Mouse (Mus musculus): Measurements from ENCODE around the gene Hist1h1e.
"Not testable (repeated sequence)": the region's sequence is repeated elsewhere in the genome, so short reads cannot be mapped to it uniquely, and the experiment has no call there.

The Hist1h1e gene

DNA sequence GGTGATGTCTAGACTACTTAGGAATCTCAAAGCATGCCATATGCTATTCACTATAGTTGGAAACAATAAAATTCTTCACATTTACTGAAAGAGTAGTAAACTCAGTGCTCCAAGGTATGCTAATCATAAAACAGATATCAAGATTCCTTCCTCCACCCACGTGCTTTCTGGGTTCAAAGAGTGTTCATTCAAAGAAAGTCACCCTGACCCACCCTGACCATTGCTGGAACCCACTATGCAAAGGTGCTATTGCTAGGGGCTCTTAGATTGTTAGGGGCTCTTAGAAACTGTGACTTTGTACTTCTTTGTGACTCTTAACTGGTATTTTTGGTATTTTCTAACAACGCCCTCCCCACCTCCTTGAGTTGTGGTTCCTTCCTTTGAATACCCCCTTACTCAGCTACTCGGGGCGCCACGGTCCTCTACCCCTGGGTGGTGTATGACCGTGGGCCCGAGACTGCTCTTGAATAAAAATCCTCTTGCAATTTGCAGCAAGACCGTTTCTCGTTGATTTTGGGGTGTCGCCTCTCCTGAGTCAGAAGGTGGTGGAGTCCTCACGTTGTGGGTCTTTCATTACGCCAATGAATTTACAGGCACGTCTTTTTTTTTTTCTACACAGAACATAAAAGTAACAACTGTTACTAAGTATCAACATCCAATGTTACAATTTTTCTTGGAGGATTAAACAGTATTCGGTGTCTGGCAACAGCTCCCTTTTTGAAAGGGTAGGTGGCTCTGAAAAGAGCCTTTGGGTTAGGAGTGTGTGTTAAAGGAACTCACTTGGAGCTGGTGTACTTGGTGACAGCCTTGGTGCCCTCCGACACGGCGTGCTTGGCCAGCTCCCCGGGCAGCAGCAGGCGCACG, 49.1 kb downstream of the Hist1h1e start:
- DNase-seq (ENCODE audit: low read depth, low spot score): not testable (repeated sequence)

DNA sequence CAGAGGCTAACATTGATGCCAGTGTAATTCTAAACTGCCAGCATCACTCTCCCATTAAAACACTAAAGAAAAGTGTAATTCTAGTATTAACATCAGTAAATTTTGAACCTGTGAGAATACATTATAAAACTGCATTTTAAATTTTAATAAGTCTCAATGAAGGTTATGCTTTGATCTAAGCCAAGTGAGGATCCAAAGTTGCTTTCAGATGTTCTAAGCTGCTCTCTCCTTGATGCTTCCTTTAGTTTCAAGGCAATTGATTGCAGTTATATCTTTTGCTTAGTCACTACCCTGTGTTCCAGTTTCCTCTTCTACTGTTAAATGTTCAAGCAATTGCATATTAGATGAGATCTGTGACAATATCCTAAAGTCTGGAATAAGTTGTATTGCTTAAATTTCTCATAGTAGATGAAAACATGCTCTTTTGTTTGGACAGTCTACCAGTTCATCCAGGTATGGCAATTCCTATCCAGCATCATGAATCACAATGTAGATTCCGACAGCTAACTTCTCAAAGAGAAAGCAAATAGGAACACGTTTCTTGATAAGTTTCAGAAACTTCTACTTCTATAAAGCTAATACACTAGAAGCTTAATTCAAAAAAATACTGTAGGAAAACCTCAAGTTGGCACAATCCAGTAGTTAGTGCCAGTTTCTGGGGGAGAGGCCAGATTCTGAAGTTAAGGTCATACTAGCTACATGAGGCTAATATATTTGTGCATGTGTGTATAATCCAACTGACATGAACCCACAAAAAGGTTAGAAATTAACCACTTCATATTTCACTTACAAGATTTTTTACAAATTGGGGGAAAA, 49.9 kb downstream of the Hist1h1e start:
- DNase-seq (ENCODE audit: low read depth, low spot score): no peak

DNA sequence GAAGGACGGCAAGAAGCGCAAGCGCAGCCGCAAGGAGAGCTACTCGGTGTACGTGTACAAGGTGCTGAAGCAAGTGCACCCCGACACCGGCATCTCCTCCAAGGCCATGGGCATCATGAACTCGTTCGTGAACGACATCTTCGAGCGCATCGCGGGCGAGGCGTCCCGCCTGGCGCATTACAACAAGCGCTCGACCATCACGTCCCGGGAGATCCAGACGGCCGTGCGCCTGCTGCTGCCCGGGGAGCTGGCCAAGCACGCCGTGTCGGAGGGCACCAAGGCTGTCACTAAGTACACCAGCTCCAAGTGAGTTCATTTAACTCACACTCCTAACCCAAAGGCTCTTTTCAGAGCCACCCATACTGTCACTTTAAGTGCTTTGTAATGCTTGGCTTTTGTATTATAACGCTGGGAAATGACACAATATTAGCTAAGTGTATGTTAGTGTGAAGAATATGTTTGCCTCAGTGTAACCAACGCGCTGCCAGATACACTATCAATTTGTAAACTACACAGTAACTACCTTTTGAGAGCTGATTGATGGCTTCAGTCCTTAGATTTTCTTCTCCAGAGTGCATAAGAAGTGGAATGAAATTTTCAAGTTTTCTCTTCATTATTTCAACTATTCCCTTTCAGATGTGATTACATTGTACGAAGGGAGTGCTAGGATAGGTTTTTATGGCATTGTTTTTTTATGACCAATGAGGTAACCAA, 50.7 kb downstream of the Hist1h1e start:
- not testable (repeated sequence) for DNase-seq (ENCODE audit: low read depth, low spot score)

DNA sequence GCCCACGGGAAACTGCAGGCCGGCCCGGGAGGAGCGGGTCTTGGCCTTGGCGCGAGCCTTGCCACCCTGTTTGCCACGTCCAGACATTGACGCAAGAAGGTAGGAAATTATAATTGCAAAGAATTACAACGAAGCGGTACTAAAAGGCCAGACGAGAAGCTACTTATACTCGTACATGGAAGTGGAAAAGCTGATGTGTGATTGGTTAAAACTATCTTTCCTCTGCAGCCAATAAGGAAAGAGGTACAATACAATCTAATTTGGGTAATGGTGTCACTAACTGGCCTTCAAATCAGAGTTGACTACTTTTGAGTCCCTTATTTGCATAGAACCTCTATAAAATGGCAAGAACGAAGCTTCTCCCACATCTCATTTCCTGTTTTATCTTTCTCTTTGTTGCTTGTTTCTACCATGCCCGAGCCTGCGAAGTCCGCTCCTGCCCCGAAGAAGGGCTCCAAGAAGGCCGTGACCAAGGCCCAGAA, 51.3 kb downstream of the Hist1h1e start, which contains the start of the genes Hist1h2ae and Hist1h2bg:
Gene Hist1h2ae (minus strand): TSS at position 199 of the 482 bp plus-strand sequence.
Gene Hist1h2bg (plus strand): TSS at position 375 of the 482 bp plus-strand sequence.
- peak; percentile 92 for DNase-seq (ENCODE audit: low read depth, low spot score)

All from skeletal muscle tissue, adult 2 months (tissue).